Mouse (Mus musculus): Measurements from ENCODE around the gene Snn. TPM values are rescaled to one million over a fixed set of nuclear protein-coding genes. Genes with fewer than 3 reads are reported as not detected.
A peak's percentile ranks its signal among the peaks of the same experiment; 100 is the strongest.

Gene Snn
- polyA plus RNA-seq, 1 experiment from 2014 or later = 17.0 TPM

DNA sequence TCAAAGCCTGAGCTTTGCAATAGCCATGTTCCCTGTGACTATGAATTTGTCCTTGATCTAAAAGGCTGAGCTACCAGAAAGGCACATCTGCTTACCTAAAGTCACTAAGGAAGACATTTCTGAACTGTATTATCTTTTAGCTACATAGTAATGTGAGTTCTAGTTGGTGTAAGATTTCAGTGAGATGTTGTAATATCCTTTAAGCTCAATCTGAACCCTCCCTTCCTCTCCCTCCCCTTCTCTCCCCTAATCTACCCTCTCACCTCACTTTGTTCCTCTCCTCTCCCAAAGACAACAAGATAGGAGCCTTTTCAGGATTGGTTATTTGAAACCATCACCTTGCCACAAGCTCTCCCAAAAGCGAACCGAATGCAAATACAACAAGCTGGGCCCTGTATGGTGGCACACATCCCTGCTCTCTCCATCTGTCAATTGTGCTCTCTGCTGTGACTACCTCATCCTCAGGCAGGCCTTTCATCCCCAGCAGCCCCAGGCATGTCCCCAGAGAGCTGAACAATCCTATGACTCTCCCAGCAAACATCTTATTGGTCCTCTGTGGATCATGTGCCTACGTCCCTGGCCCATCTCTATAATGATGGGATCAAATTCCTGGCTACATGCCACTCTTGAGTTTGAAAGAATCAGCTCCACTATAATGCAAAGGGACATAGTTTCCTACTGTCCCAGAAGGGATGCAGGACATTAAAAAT is 39.2 kb upstream of the Snn start:
- Histone ChIP-seq H3K4me2 (no peak overlapping the region), H3K27me3 (replicated peaks; ENCODE audit: control insufficient read depth, insufficient read depth, low read length) (no peaks in the 10 kb centered on the region), H3K4me1 (replicated peaks; ENCODE audit: control insufficient read depth, insufficient read depth, low read length) (0 out of 2 replicates have a peak, but pooled peaks cover 2% of the 10 kb centered on the region), H3K9ac (ENCODE audit: low read depth, low read length) (no peak overlapping the region), H3K36me3 (ENCODE audit: control insufficient read depth, insufficient read depth, low read length) (no peaks in the 10 kb centered on the region), H3K9me3 (ENCODE audit: control insufficient read depth, low read length) (no peaks in the 10 kb centered on the region), H3K4me3 (ENCODE audit: low read depth, low read length) (no peak overlapping the region), H3K27ac (ENCODE audit: low read depth, low read length) (no peak overlapping the region)
- DNase-seq (ENCODE audit: low spot score) (no peak), ATAC-seq (replicated peaks; ENCODE audit: low FRiP score) (no peak)
- 68% methylated on average over 3 of the region's 3 CpGs for WGBS

DNA sequence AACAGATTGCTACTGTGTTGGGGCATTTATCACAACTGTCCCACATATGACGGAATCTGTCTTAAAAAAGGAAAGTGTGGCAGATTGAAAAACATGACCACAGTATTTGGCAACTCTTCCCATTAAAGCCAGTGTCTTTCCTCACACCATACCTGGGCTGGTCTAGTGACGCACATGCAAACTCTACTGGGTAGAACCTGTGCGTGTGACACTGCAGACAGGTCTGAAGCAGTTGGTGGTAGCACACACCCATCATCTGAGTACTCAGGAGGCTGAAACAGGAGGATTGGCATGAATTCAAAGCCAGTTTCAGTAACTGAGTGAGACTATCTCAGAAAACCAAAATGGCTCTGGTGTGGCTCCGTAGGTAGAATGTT is 38.6 kb upstream of the Snn start:
- Histone ChIP-seq H3K27ac (ENCODE audit: low read depth, low read length) (no peak overlapping the region), H3K27me3 (replicated peaks; ENCODE audit: control insufficient read depth, insufficient read depth, low read length) (no peaks in the 10 kb centered on the region), H3K9ac (ENCODE audit: low read depth, low read length) (no peak overlapping the region), H3K4me2 (no peak overlapping the region), H3K36me3 (ENCODE audit: control insufficient read depth, insufficient read depth, low read length) (no peaks in the 10 kb centered on the region), H3K4me1 (replicated peaks; ENCODE audit: control insufficient read depth, insufficient read depth, low read length) (0 out of 2 replicates have a peak, but pooled peaks cover 2% of the 10 kb centered on the region), H3K4me3 (ENCODE audit: low read depth, low read length) (no peak overlapping the region), H3K9me3 (ENCODE audit: control insufficient read depth, low read length) (no peaks in the 10 kb centered on the region)
- ATAC-seq (replicated peaks; ENCODE audit: low FRiP score) (no peak), DNase-seq (ENCODE audit: low spot score) (no peak)
- WGBS = 81% methylated on average over 4 of the region's 4 CpGs

DNA sequence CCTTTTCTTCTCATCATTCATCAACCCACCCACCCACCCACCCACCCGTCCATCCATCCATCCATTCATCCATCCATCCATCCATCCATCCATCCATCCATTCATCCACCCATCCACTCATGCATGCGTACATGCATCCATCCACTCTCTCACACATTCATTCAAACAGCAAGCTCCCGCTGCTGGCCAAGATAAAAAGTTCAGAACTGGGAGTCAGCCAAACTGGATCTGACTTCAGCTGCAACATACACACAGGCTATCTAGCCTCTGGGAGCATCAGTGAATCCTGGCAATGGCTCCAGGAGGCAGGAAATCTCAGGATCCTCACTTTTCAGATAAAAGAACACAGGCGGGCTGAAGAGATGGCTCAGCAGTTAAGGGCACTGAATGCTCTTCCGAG is 37.1 kb upstream of the Snn start:
- Histone ChIP-seq H3K9me3 (ENCODE audit: control insufficient read depth, low read length) (no peaks in the 10 kb centered on the region), H3K27ac (ENCODE audit: low read depth, low read length) (no peak overlapping the region), H3K27me3 (replicated peaks; ENCODE audit: control insufficient read depth, insufficient read depth, low read length) (no peaks in the 10 kb centered on the region), H3K9ac (ENCODE audit: low read depth, low read length) (no peak overlapping the region), H3K4me2 (no peak overlapping the region), H3K4me1 (replicated peaks; ENCODE audit: control insufficient read depth, insufficient read depth, low read length) (no peaks in the 10 kb centered on the region), H3K36me3 (ENCODE audit: control insufficient read depth, insufficient read depth, low read length) (no peaks in the 10 kb centered on the region), H3K4me3 (ENCODE audit: low read depth, low read length) (no peak overlapping the region)
- 76% methylated on average over 5 of the region's 5 CpGs for WGBS
- ATAC-seq (replicated peaks; ENCODE audit: low FRiP score) (no peak), DNase-seq (ENCODE audit: low spot score) (no peak)

DNA sequence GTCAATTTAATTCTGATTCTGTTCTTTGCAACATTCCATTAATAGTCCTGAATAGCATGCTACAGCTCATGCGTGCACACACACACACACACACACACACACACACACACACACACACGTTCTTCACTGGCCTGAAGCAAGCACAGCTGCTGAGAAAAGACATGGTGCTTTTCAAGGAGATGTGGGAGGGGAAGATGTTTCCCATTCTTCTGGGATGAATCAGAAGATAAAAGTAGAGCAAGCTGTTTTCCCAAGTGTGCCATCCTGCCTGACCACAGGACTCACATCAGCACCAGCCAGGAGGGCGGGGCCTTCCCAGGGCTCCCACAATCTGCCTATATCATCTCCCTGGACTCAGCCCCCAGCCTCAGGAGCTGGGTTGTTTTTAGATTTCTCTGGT is 35.9 kb upstream of the Snn start:
- Histone ChIP-seq H3K4me1 (replicated peaks; ENCODE audit: control insufficient read depth, insufficient read depth, low read length) (no peaks in the 10 kb centered on the region), H3K27me3 (replicated peaks; ENCODE audit: control insufficient read depth, insufficient read depth, low read length) (no peaks in the 10 kb centered on the region), H3K27ac (ENCODE audit: low read depth, low read length) (no peak overlapping the region), H3K9ac (ENCODE audit: low read depth, low read length) (no peak overlapping the region), H3K4me3 (ENCODE audit: low read depth, low read length) (no peak overlapping the region), H3K9me3 (ENCODE audit: control insufficient read depth, low read length) (no peaks in the 10 kb centered on the region), H3K4me2 (no peak overlapping the region), H3K36me3 (ENCODE audit: control insufficient read depth, insufficient read depth, low read length) (no peaks in the 10 kb centered on the region)
- DNase-seq (ENCODE audit: low spot score) = no peak
- ATAC-seq (replicated peaks; ENCODE audit: low FRiP score) = no peak
- 72% methylated on average over 3 of the region's 3 CpGs for WGBS

DNA sequence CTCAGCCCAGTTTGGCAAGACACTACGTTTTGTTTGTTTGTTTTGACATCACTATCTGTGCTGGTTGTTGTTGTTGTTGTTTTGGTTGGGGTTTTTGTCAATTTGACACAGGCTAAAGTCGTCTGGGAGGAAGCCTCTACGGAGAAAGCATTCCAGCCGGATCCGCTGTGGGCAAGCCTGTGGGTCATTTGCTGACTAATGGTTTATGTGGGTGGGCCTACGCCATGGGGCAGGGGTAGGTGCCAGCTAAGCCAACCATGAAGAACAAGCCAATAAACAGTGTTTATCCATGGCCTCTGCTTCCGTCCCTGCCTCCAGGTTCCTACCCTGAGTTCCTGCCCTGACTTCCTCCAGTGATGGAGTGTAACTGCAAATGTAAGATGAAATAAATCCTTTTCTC is 32.5 kb upstream of the Snn start:
- H3K4me2 ChIP-seq = no peak overlapping the region
- DNase-seq (ENCODE audit: low spot score) (no peak), ATAC-seq (replicated peaks; ENCODE audit: low FRiP score) (no peak)
- no peak overlapping the region for H3K27ac ChIP-seq (ENCODE audit: low read depth, low read length)
- H3K9me3 ChIP-seq (ENCODE audit: control insufficient read depth, low read length) = no peaks in the 10 kb centered on the region
- no peak overlapping the region for H3K4me3 ChIP-seq (ENCODE audit: low read depth, low read length)
- no peak overlapping the region for H3K9ac ChIP-seq (ENCODE audit: low read depth, low read length)
- no peaks in the 10 kb centered on the region for H3K4me1 ChIP-seq (replicated peaks; ENCODE audit: control insufficient read depth, insufficient read depth, low read length)
- no peaks in the 10 kb centered on the region for H3K36me3 ChIP-seq (ENCODE audit: control insufficient read depth, insufficient read depth, low read length)
- WGBS = 84% methylated on average over 7 of the region's 7 CpGs
- H3K27me3 ChIP-seq (replicated peaks; ENCODE audit: control insufficient read depth, insufficient read depth, low read length) = no peaks in the 10 kb centered on the region

DNA sequence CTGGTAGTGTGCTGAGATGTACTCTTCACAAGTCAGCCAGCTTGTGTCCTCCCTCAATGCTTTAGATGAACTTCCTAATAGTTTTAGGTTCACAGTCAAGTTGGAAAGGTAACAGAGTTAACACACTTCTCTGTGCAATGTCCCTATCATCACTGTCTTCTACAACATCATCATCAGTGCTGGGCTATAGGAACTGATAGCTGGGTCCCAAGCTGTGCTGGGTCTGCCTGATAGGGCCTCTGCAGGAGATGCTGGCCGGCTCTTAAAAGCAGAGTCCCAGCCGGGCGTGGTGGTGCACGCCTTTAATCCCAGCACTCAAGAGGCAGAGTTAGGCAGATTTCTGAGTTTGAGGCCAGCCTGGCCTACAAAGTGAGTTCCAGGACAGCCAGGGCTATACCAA is 29.9 kb upstream of the Snn start:
- no peak for DNase-seq (ENCODE audit: low spot score)
- WGBS = 56% methylated on average over 4 of the region's 4 CpGs

DNA sequence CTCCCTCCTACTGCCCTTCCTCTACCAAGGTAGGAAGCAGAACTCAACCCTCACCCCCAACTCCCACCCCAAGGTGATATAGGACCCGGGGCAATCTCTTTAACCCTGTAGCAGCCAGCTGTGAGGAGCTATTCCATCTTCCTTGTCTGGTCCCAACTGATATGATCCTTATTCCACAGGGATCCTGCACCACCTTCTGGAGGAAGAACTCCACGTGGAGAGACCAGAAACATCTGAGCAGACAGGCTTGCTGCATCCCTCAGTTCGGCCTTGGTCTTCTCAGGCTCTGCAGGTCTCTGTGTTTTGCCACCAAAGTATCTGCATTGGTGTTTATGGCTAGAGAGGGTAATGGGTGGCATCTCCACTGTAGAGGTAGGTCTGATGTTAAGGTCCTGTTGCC is 29.4 kb upstream of the Snn start:
- DNase-seq (ENCODE audit: low spot score) = no peak
- Histone ChIP-seq H3K4me1 (replicated peaks; ENCODE audit: control insufficient read depth, insufficient read depth, low read length) (no peaks in the 10 kb centered on the region), H3K27ac (ENCODE audit: low read depth, low read length) (no peak overlapping the region), H3K9ac (ENCODE audit: low read depth, low read length) (no peak overlapping the region), H3K4me3 (ENCODE audit: low read depth, low read length) (no peak overlapping the region), H3K27me3 (replicated peaks; ENCODE audit: control insufficient read depth, insufficient read depth, low read length) (no peaks in the 10 kb centered on the region), H3K9me3 (ENCODE audit: control insufficient read depth, low read length) (no peaks in the 10 kb centered on the region), H3K36me3 (ENCODE audit: control insufficient read depth, insufficient read depth, low read length) (no peaks in the 10 kb centered on the region), H3K4me2 (no peak overlapping the region)
- 49% methylated on average over 3 of the region's 3 CpGs for WGBS
- ATAC-seq (replicated peaks; ENCODE audit: low FRiP score) = no peak

More for the DNA sequence above, 29.9 kb upstream of the Snn start:
- H3K4me1 ChIP-seq (replicated peaks; ENCODE audit: control insufficient read depth, insufficient read depth, low read length) = no peaks in the 10 kb centered on the region
- no peak overlapping the region for H3K4me3 ChIP-seq (ENCODE audit: low read depth, low read length)
- H3K27ac ChIP-seq (ENCODE audit: low read depth, low read length) = no peak overlapping the region
- H3K4me2 ChIP-seq = no peak overlapping the region
- no peak overlapping the region for H3K9ac ChIP-seq (ENCODE audit: low read depth, low read length)
- no peak for ATAC-seq (replicated peaks; ENCODE audit: low FRiP score)
- H3K36me3 ChIP-seq (ENCODE audit: control insufficient read depth, insufficient read depth, low read length) = no peaks in the 10 kb centered on the region
- no peaks in the 10 kb centered on the region for H3K27me3 ChIP-seq (replicated peaks; ENCODE audit: control insufficient read depth, insufficient read depth, low read length)
- H3K9me3 ChIP-seq (ENCODE audit: control insufficient read depth, low read length) = no peaks in the 10 kb centered on the region

DNA sequence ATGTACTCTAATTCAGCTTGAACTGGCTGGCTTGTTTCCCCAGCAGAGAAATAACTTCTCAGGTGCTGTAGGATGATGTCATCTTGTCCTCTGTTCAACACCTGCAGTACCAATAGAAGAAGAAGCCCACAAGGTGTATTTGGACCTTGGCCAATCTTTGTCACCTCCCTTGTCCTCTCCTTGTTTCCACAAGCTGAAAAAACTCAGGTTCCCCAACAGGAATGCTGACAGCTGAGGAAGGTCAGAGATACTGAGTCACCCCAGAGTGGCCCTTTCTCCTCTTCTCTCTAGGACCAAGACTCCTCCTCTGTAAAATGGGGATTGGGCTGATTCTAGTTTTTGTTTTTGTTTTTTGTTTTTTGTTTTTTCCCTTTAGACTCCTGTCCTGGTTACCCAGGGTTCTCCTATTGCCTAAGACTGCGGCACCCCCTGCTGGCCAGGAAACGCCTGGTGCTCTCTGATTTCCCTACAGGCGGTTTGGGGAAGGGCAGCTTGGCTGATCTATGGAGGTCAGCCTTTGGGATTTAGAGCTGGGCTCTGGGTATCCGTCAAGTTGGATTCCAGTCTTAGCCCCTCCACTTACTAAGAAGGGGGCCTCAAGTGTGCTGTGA is 26.4 kb upstream of the Snn start:
- Histone ChIP-seq H3K9me3 (ENCODE audit: control insufficient read depth, low read length) (no peaks in the 10 kb centered on the region), H3K27me3 (replicated peaks; ENCODE audit: control insufficient read depth, insufficient read depth, low read length) (no peaks in the 10 kb centered on the region), H3K4me1 (replicated peaks; ENCODE audit: control insufficient read depth, insufficient read depth, low read length) (no peaks in the 10 kb centered on the region), H3K4me3 (ENCODE audit: low read depth, low read length) (no peak overlapping the region), H3K27ac (ENCODE audit: low read depth, low read length) (no peak overlapping the region), H3K9ac (ENCODE audit: low read depth, low read length) (no peak overlapping the region), H3K36me3 (ENCODE audit: control insufficient read depth, insufficient read depth, low read length) (no peaks in the 10 kb centered on the region), H3K4me2 (no peak overlapping the region)
- ATAC-seq (replicated peaks; ENCODE audit: low FRiP score) = peak; percentile 57
- WGBS = under 1% methylated on average over 4 of the region's 4 CpGs
- DNase-seq (ENCODE audit: low spot score) = peak; percentile 68

DNA sequence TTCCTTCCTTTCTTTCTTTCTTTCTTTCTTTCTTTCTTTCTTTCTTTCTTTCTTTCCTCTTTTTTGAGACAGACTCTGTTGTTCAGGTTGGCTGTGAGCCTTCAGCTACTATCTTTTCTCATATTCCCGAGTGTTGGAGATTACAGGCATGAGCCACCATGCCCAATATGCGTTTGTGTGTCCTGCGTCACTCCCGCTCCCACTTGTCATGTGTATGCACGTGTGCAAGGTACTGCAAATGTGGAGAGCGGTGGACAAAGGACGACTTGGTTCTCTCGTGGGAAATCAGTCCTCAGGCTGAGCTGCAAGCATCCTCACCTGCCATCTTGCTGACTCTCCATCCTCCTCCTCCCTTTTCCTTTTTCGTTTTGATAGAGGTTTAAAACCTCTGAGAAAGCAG is 25.5 kb upstream of the Snn start:
- Histone ChIP-seq H3K9ac (ENCODE audit: low read depth, low read length) (no peak overlapping the region), H3K4me2 (no peak overlapping the region), H3K9me3 (ENCODE audit: control insufficient read depth, low read length) (no peaks in the 10 kb centered on the region), H3K36me3 (ENCODE audit: control insufficient read depth, insufficient read depth, low read length) (no peaks in the 10 kb centered on the region), H3K27me3 (replicated peaks; ENCODE audit: control insufficient read depth, insufficient read depth, low read length) (no peaks in the 10 kb centered on the region), H3K27ac (ENCODE audit: low read depth, low read length) (no peak overlapping the region), H3K4me1 (replicated peaks; ENCODE audit: control insufficient read depth, insufficient read depth, low read length) (no peaks in the 10 kb centered on the region), H3K4me3 (ENCODE audit: low read depth, low read length) (no peak overlapping the region)
- no peak for ATAC-seq (replicated peaks; ENCODE audit: low FRiP score)
- no peak for DNase-seq (ENCODE audit: low spot score)
- WGBS = 77% methylated on average over 9 of the region's 9 CpGs
